Mouse (Mus musculus) left cerebral cortex, adult 2 months (tissue): ENCODE data around the gene Rab8b. TPM values are rescaled to one million over a fixed set of nuclear protein-coding genes. Genes with fewer than 3 reads are reported as not detected.
"Not testable (repeated sequence)": the region's sequence is repeated elsewhere in the genome, so short reads cannot be mapped to it uniquely, and the experiment has no call there.

Experiments used
- DNase-seq, 2 experiments: peaks; one replicate each; pipeline ENCODE4 v3.0.0; 2021 to 2022; ENCODE audit warnings: low spot score in 2 of 2, mixed read lengths in 1 of 2; ENCODE audit errors: extremely low spot score in 1 of 2
- H3K27ac ChIP-seq: fragments of 200-600 bp; 2 replicates; pipeline ENCODE4 v1.8.1; 2022
- H3K4me3 ChIP-seq: fragments of 200-600 bp; 2 replicates; pipeline ENCODE4 v1.8.1; 2022
- CTCF ChIP-seq: fragments of 200-600 bp; IDR thresholded peaks from 2 replicates; pipeline ENCODE4 v1.8.1; 2022; ENCODE audit warnings: antibody characterized with exemption, mild to moderate bottlenecking, moderate library complexity
- intact Hi-C: fragments of 180-260 bp; cut with DNase I; formaldehyde crosslinking; loops from one replicate; pipeline ENCODE4 v1.15.1; 2025
- total RNA-seq, 2 experiments: library from RNA; stranded (reverse); gene quantifications; 2 replicates each; pipeline ENCODE4 v1.2.3; 2021

Gene Rab8b
- total RNA-seq, 2 experiments from 2014 or later, result 30.7 to 32.1 TPM

- Histone ChIP-seq H3K27ac (no peak overlapping the region), H3K4me3 (no peak overlapping the region)
- intact Hi-C loops, result loop anchor here (2.0 kb wide), 1 partner anchor 40 kb away; no protein-coding TSS in a partner anchor
- no peak for DNase-seq
- no peak for TF ChIP-seq CTCF
Measured at GRCm38 (mm10) chr9:66820996-66821395, 98.5 kb downstream of the Rab8b start.

- DNase-seq, result no peak
- Histone ChIP-seq H3K4me3 (no peak overlapping the region), H3K27ac (no peak overlapping the region)
- TF ChIP-seq CTCF, result no peak
- intact Hi-C loops, result no loop called here
Measured at GRCm38 (mm10) chr9:66813392-66813791, 106.1 kb downstream of the Rab8b start.

- H3K4me3 ChIP-seq, H3K27ac ChIP-seq, DNase-seq, intact Hi-C loops: not testable (repeated sequence)
Measured at GRCm38 (mm10) chr9:66805951-66806350, 113.5 kb downstream of the Rab8b start.

- no peak for DNase-seq
- TF ChIP-seq CTCF, result no peak
- intact Hi-C loops, result no loop called here
- Histone ChIP-seq H3K27ac (no peak overlapping the region), H3K4me3 (no peak overlapping the region)
Measured at GRCm38 (mm10) chr9:66801947-66802346, 117.5 kb downstream of the Rab8b start.

GRCm38 (mm10) chr9:66796739-66797138 lies 122.7 kb downstream of the Rab8b start, which contains the start of gene Gm10647:
TSS of gene Gm10647 (plus strand) at chr9:66797039.
- H3K27ac ChIP-seq, result peak within 1 kb of the TSS; percentile 63
- TF ChIP-seq CTCF, result no peak
- peak within 1 kb of the TSS; percentile 78 for H3K4me3 ChIP-seq
- no peak for DNase-seq
- intact Hi-C loops, result no loop called here

GRCm38 (mm10) chr9:66795464-66796324 lies 123.8 kb downstream of the Rab8b start, which contains the start of gene Aph1b:
TSS of gene Aph1b (minus strand) at chr9:66795490.
- Histone ChIP-seq H3K27ac (peak within 1 kb of the TSS; percentile 88), H3K4me3 (peak within 1 kb of the TSS; percentile 78)
- TF ChIP-seq CTCF, result no peak
- DNase-seq, result peak; percentile 92
- intact Hi-C loops, result loop anchor here (1.0 to 2.0 kb wide), 2 partner anchors 248 to 283 kb away; no protein-coding TSS in a partner anchor

GRCm38 (mm10) chr9:66794629-66795463 lies 124.6 kb downstream of the Rab8b start:
- intact Hi-C loops, result loop anchor here (1.0 to 5.0 kb wide), 3 partner anchors 203 to 282 kb away; partner anchors contain the start of gene Usp3
- no peak for TF ChIP-seq CTCF
- no peak for DNase-seq
- peak overlapping the region; percentile 88 for H3K27ac ChIP-seq
- peak overlapping the region; percentile 78 for H3K4me3 ChIP-seq

Other genes with a start within 250 kb of the Rab8b start
- gene Car12, start 206.0 kb downstream of the Rab8b start, total RNA-seq, result 10 to 100 TPM; 17.4 to 19.2 TPM
- gene Aph1b, start 124.2 kb downstream of the Rab8b start, total RNA-seq, result 10 to 100 TPM; 17.0 to 22.3 TPM
- gene Gm10647, start 122.6 kb downstream of the Rab8b start, total RNA-seq, result under 1 TPM; 0.23 to 0.44 TPM
- 1 to 10 TPM; 5.8 TPM for gene Aph1c, start 85.0 kb downstream of the Rab8b start, total RNA-seq
- gene Rps27l, start 26.4 kb upstream of the Rab8b start, total RNA-seq, result 10 to 100 TPM; 34.2 to 39.5 TPM
- 10 to 100 TPM; 18.8 to 21.7 TPM for gene Lactb, start 55.8 kb upstream of the Rab8b start, total RNA-seq
- gene Tpm1, start 129.7 kb upstream of the Rab8b start, total RNA-seq, result 100 to 1,000 TPM; 223 to 236 TPM